Mouse (Mus musculus): Measurements from ENCODE around the gene Armc8. TPM values are rescaled to one million over a fixed set of nuclear protein-coding genes. Genes with fewer than 3 reads are reported as not detected.
A peak's percentile ranks its signal among the peaks of the same experiment; 100 is the strongest.

The Armc8 gene
- polyA plus RNA-seq, 1 experiment from 2014 or later: 28.0 TPM

DNA sequence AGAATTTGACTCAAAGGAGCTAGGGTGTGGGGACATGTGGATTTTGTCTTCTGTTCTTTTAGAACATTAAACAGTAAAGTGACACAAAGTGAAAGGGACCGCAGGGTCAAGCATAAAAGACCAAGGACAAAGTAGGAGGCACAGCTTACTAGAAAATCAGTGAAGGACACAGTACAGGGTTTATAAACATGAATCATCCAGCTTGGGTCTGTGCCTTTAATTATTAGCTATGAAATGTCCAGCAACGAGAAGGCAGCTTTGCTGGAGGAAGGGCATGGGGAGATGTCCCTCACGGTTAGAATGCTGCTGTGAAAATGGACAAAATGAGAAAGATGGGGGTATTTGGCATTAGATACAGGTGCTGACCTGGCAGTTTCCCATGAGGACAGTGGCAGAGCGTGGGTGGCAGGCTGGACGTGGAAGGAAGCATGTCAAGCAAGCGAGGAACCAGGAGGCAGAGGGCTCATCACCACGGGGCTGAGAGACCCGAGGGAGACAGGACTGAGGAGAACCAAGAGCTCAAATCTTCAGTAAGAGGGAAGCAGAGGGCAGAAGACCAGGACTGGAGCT lies 81.5 kb downstream of the Armc8 start:
- Histone ChIP-seq H3K27me3 (ENCODE audit: control insufficient read depth, insufficient read depth, low read length) (no peaks in the 10 kb centered on the region), H3K9ac (ENCODE audit: low read depth, low read length) (no peak overlapping the region), H3K36me3 (ENCODE audit: control insufficient read depth, insufficient read depth, low read length) (peaks cover 41% of the 10 kb centered on the region), H3K4me1 (ENCODE audit: control insufficient read depth, insufficient read depth, low read length) (no peaks in the 10 kb centered on the region), H3K4me2 (replicated peaks; ENCODE audit: low read depth, low read length) (no peak overlapping the region), H3K4me3 (ENCODE audit: low read length) (no peak overlapping the region), H3K27ac (ENCODE audit: low read depth, low read length) (no peak overlapping the region), H3K9me3 (ENCODE audit: control insufficient read depth, low read length) (no peaks in the 10 kb centered on the region)
- ATAC-seq (ENCODE audit: low FRiP score, low TSS enrichment): no peak
- 89% methylated on average over 8 of the region's 8 CpGs for WGBS

DNA sequence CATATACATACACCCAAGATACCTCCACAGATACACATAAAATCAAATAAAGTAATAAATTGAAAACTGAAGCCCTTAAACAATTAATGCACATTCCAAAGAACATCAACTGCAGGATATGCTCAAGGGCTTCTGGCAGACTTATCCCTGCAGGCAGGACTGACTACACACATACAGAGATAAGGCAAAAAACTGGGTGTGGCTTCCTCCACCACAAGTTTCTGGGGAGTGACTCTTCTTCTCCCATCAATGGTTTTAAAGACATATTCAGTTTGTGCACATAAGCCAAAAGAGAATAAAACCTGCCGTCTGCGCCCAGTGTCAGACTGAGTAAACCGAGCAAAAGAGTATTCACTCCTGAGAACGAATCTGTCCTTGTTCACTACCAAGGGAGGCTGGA lies 83.6 kb downstream of the Armc8 start:
- Histone ChIP-seq H3K27ac (ENCODE audit: low read depth, low read length) (no peak overlapping the region), H3K4me3 (ENCODE audit: low read length) (no peak overlapping the region), H3K36me3 (ENCODE audit: control insufficient read depth, insufficient read depth, low read length) (peaks cover 41% of the 10 kb centered on the region), H3K27me3 (ENCODE audit: control insufficient read depth, insufficient read depth, low read length) (no peaks in the 10 kb centered on the region), H3K4me1 (ENCODE audit: control insufficient read depth, insufficient read depth, low read length) (no peaks in the 10 kb centered on the region), H3K9me3 (ENCODE audit: control insufficient read depth, low read length) (no peaks in the 10 kb centered on the region), H3K4me2 (replicated peaks; ENCODE audit: low read depth, low read length) (no peak overlapping the region), H3K9ac (ENCODE audit: low read depth, low read length) (no peak overlapping the region)
- no peak for ATAC-seq (ENCODE audit: low FRiP score, low TSS enrichment)
- WGBS: 93% methylated on average over 4 of the region's 4 CpGs

DNA sequence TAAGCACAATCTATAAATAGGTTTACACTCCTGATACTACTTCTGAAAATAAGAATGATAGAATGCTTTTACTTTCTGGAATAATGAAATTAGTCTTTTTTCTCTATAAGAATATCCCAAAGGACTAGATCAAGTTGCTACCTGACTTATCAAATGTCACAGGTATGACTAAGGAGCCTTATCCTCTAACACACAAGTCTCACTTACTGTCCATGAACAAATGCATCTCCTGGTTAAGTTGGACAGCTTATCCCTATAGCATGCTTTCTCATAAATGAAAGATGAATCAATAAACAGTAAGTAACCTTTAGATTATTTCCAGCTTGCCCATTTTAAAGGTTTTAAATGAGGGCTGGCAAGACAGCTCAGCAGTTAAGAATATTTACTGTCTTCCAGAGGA lies 84.1 kb downstream of the Armc8 start:
- Histone ChIP-seq H3K4me1 (ENCODE audit: control insufficient read depth, insufficient read depth, low read length) (no peaks in the 10 kb centered on the region), H3K36me3 (ENCODE audit: control insufficient read depth, insufficient read depth, low read length) (peaks cover 36% of the 10 kb centered on the region), H3K27ac (ENCODE audit: low read depth, low read length) (no peak overlapping the region), H3K9ac (ENCODE audit: low read depth, low read length) (no peak overlapping the region), H3K9me3 (ENCODE audit: control insufficient read depth, low read length) (no peaks in the 10 kb centered on the region), H3K4me2 (replicated peaks; ENCODE audit: low read depth, low read length) (no peak overlapping the region), H3K27me3 (ENCODE audit: control insufficient read depth, insufficient read depth, low read length) (no peaks in the 10 kb centered on the region), H3K4me3 (ENCODE audit: low read length) (no peak overlapping the region)
- no peak for ATAC-seq (ENCODE audit: low FRiP score, low TSS enrichment)

- H3K4me3 ChIP-seq (ENCODE audit: low read length): no peak overlapping the region
- H3K27ac ChIP-seq (ENCODE audit: low read depth, low read length): no peak overlapping the region
- H3K9ac ChIP-seq (ENCODE audit: low read depth, low read length): no peak overlapping the region
- peaks cover 33% of the 10 kb centered on the region for H3K36me3 ChIP-seq (ENCODE audit: control insufficient read depth, insufficient read depth, low read length)
- no peak overlapping the region for H3K4me2 ChIP-seq (replicated peaks; ENCODE audit: low read depth, low read length)
- H3K9me3 ChIP-seq (ENCODE audit: control insufficient read depth, low read length): no peaks in the 10 kb centered on the region
- 90% methylated on average over 4 of the region's 4 CpGs for WGBS
- ATAC-seq (ENCODE audit: low FRiP score, low TSS enrichment): no peak
- no peaks in the 10 kb centered on the region for H3K27me3 ChIP-seq (ENCODE audit: control insufficient read depth, insufficient read depth, low read length)
- H3K4me1 ChIP-seq (ENCODE audit: control insufficient read depth, insufficient read depth, low read length): no peaks in the 10 kb centered on the region
These were observed 85.5 kb downstream of the Armc8 start for GRCm38 (mm10) chr9:99483191-99483590.

DNA sequence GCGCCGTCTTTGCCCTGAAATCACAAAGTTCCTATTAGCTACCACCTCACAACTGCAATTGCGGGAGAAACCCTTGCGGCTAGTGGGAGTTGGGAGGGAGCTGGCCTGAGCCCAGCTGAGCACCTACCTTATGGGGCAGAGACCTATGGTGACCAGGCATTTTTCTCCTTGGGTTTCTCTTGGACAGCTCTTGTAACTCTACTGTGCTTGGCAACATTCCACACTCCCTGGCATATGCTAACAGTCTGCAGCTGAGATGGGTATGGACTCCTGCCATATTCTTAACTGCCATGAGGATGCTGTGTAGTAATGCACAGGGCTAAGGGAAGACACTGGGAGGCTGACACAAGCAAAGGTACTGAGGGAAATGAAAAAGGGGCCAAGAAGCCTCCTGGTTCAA lies 87.9 kb downstream of the Armc8 start:
- no peak overlapping the region for H3K27ac ChIP-seq (ENCODE audit: low read depth, low read length)
- no peaks in the 10 kb centered on the region for H3K4me1 ChIP-seq (ENCODE audit: control insufficient read depth, insufficient read depth, low read length)
- no peak overlapping the region for H3K9ac ChIP-seq (ENCODE audit: low read depth, low read length)
- WGBS: 91% methylated on average over 4 of the region's 4 CpGs
- no peak overlapping the region for H3K4me2 ChIP-seq (replicated peaks; ENCODE audit: low read depth, low read length)
- H3K27me3 ChIP-seq (ENCODE audit: control insufficient read depth, insufficient read depth, low read length): no peaks in the 10 kb centered on the region
- ATAC-seq (ENCODE audit: low FRiP score, low TSS enrichment): no peak
- H3K9me3 ChIP-seq (ENCODE audit: control insufficient read depth, low read length): no peaks in the 10 kb centered on the region
- H3K36me3 ChIP-seq (ENCODE audit: control insufficient read depth, insufficient read depth, low read length): peaks cover 19% of the 10 kb centered on the region
- no peak overlapping the region for H3K4me3 ChIP-seq (ENCODE audit: low read length)

GRCm38 (mm10) chr9:99479181-99479711 lies 89.5 kb downstream of the Armc8 start:
- 67% methylated on average over 9 of the region's 9 CpGs for WGBS

GRCm38 (mm10) chr9:99471334-99471733 lies 97.4 kb downstream of the Armc8 start:
- H3K4me1 ChIP-seq (ENCODE audit: control insufficient read depth, insufficient read depth, low read length): no peaks in the 10 kb centered on the region
- H3K27ac ChIP-seq (ENCODE audit: low read depth, low read length): no peak overlapping the region
- H3K4me3 ChIP-seq (ENCODE audit: low read length): no peak overlapping the region
- no peak overlapping the region for H3K9ac ChIP-seq (ENCODE audit: low read depth, low read length)
- 49% methylated on average over 7 of the region's 7 CpGs for WGBS
- no peak overlapping the region for H3K4me2 ChIP-seq (replicated peaks; ENCODE audit: low read depth, low read length)
- no peak for ATAC-seq (ENCODE audit: low FRiP score, low TSS enrichment)
- no peaks in the 10 kb centered on the region for H3K27me3 ChIP-seq (ENCODE audit: control insufficient read depth, insufficient read depth, low read length)
- H3K9me3 ChIP-seq (ENCODE audit: control insufficient read depth, low read length): no peaks in the 10 kb centered on the region
- H3K36me3 ChIP-seq (ENCODE audit: control insufficient read depth, insufficient read depth, low read length): no peaks in the 10 kb centered on the region; the same call in 1 of the 2 replicates

More at GRCm38 (mm10) chr9:99479181-99479711, 89.5 kb downstream of the Armc8 start:
- peaks cover 12% of the 10 kb centered on the region; the same call in 1 of the 2 replicates for H3K36me3 ChIP-seq (ENCODE audit: control insufficient read depth, insufficient read depth, low read length)
- H3K27ac ChIP-seq (ENCODE audit: low read depth, low read length): no peak overlapping the region
- no peaks in the 10 kb centered on the region for H3K9me3 ChIP-seq (ENCODE audit: control insufficient read depth, low read length)
- no peak overlapping the region for H3K4me3 ChIP-seq (ENCODE audit: low read length)
- ATAC-seq (ENCODE audit: low FRiP score, low TSS enrichment): no peak
- H3K9ac ChIP-seq (ENCODE audit: low read depth, low read length): no peak overlapping the region
- no peaks in the 10 kb centered on the region for H3K27me3 ChIP-seq (ENCODE audit: control insufficient read depth, insufficient read depth, low read length)
- no peak overlapping the region for H3K4me2 ChIP-seq (replicated peaks; ENCODE audit: low read depth, low read length)
- no peaks in the 10 kb centered on the region for H3K4me1 ChIP-seq (ENCODE audit: control insufficient read depth, insufficient read depth, low read length)

- no peak for ATAC-seq (ENCODE audit: low FRiP score, low TSS enrichment)
- 56% methylated on average over 16 of the region's 16 CpGs for WGBS
- H3K36me3 ChIP-seq (ENCODE audit: control insufficient read depth, insufficient read depth, low read length): no peaks in the 10 kb centered on the region
- H3K9ac ChIP-seq (ENCODE audit: low read depth, low read length): no peak overlapping the region
- H3K4me2 ChIP-seq (replicated peaks; ENCODE audit: low read depth, low read length): no peak overlapping the region
- H3K9me3 ChIP-seq (ENCODE audit: control insufficient read depth, low read length): no peaks in the 10 kb centered on the region
- no peak overlapping the region for H3K27ac ChIP-seq (ENCODE audit: low read depth, low read length)
- no peak overlapping the region for H3K4me3 ChIP-seq (ENCODE audit: low read length)
- H3K27me3 ChIP-seq (ENCODE audit: control insufficient read depth, insufficient read depth, low read length): no peaks in the 10 kb centered on the region
- no peaks in the 10 kb centered on the region for H3K4me1 ChIP-seq (ENCODE audit: control insufficient read depth, insufficient read depth, low read length)
These were observed 98.2 kb downstream of the Armc8 start for GRCm38 (mm10) chr9:99470347-99471092.

- 67% methylated on average over 8 of the region's 8 CpGs for WGBS
- H3K9me3 ChIP-seq (ENCODE audit: control insufficient read depth, low read length): no peaks in the 10 kb centered on the region
- 0 out of 2 replicates have a peak, but pooled peaks have one; percentile 36 for ATAC-seq (ENCODE audit: low FRiP score, low TSS enrichment)
These were observed 98.9 kb downstream of the Armc8 start for GRCm38 (mm10) chr9:99469681-99470273.

More at GRCm38 (mm10) chr9:99469681-99470273, 98.9 kb downstream of the Armc8 start:
- no peaks in the 10 kb centered on the region for H3K4me1 ChIP-seq (ENCODE audit: control insufficient read depth, insufficient read depth, low read length)
- no peaks in the 10 kb centered on the region for H3K36me3 ChIP-seq (ENCODE audit: control insufficient read depth, insufficient read depth, low read length)
- H3K27ac ChIP-seq (ENCODE audit: low read depth, low read length): no peak overlapping the region
- H3K4me3 ChIP-seq (ENCODE audit: low read length): no peak overlapping the region
- no peaks in the 10 kb centered on the region for H3K27me3 ChIP-seq (ENCODE audit: control insufficient read depth, insufficient read depth, low read length)
- H3K4me2 ChIP-seq (replicated peaks; ENCODE audit: low read depth, low read length): no peak overlapping the region
- no peak overlapping the region for H3K9ac ChIP-seq (ENCODE audit: low read depth, low read length)

Data from kidney, embryonic 14.5 days (tissue).